Comparison of ENCODE assay signal across 7 mouse cellular contexts in genomic region chr17:23725999-23726757, GRCm38 (mm10). TPM values are rescaled to one million over a fixed set of nuclear protein-coding genes. Genes with fewer than 3 reads are reported as not detected.
DNase-seq lines count a peak whose midpoint lies in the region; ATAC-seq lines count a peak whose summit lies in the region.

Gene Pkmyt1, plus strand, starts transcription at chr17:23726336.

- H3K9me3 ChIP-seq in embryonic facial prominence, embryonic 11.5 days (replicated peaks; ENCODE audit: control insufficient read depth, low read length), result no peaks in the 10 kb centered on the region
- H3K9me3 ChIP-seq in limb, embryonic 11.5 days (ENCODE audit: control insufficient read depth, low read length), result no peaks in the 10 kb centered on the region
- no peaks in the 10 kb centered on the region for H3K9me3 ChIP-seq in midbrain, embryonic 14.5 days (ENCODE audit: control insufficient read depth, low read length)

- peak; percentile 89 for ATAC-seq in embryonic facial prominence, embryonic 11.5 days (replicated peaks; ENCODE audit: insufficient number of reproducible peaks, low FRiP score, low TSS enrichment, low read depth)
- ATAC-seq in limb, embryonic 11.5 days (ENCODE audit: insufficient number of reproducible peaks, low FRiP score, low TSS enrichment, low read depth), result peak; percentile 91
- peak; percentile 92 for ATAC-seq in midbrain, embryonic 14.5 days (ENCODE audit: low FRiP score, low TSS enrichment)

- WGBS in embryonic facial prominence, embryonic 11.5 days, result 2% methylated on average over 56 of the region's 73 CpGs
- whole genome bisulfite sequencing in limb, embryonic 11.5 days, result 3% methylated on average over 61 of the region's 73 CpGs
- under 1% methylated on average over 72 of the region's 73 CpGs for WGBS in midbrain, embryonic 14.5 days

- H3K27me3 ChIP-seq in embryonic facial prominence, embryonic 11.5 days (ENCODE audit: control insufficient read depth, insufficient read depth, low read length), result no peaks in the 10 kb centered on the region
- no peaks in the 10 kb centered on the region for H3K27me3 ChIP-seq in limb, embryonic 11.5 days (ENCODE audit: control insufficient read depth, insufficient read depth, low read length)
- H3K27me3 ChIP-seq in midbrain, embryonic 14.5 days (ENCODE audit: control insufficient read depth, insufficient read depth, low read length), result no peaks in the 10 kb centered on the region

- H3K9ac ChIP-seq in embryonic facial prominence, embryonic 11.5 days (replicated peaks; ENCODE audit: low read length), result peak within 1 kb of the TSS; percentile 79
- peak within 1 kb of the TSS; percentile 76 for H3K9ac ChIP-seq in limb, embryonic 11.5 days (ENCODE audit: low read length)
- H3K9ac ChIP-seq in midbrain, embryonic 14.5 days (replicated peaks; ENCODE audit: low read length), result peak within 1 kb of the TSS; percentile 63

- H3K4me3 ChIP-seq in embryonic facial prominence, embryonic 11.5 days (ENCODE audit: low read depth, low read length), result peak within 1 kb of the TSS; percentile 88
- peak within 1 kb of the TSS; percentile 87 for H3K4me3 ChIP-seq in limb, embryonic 11.5 days (ENCODE audit: low read depth, low read length)
- H3K4me3 ChIP-seq in midbrain, embryonic 14.5 days (replicated peaks; ENCODE audit: low read depth, low read length), result peak within 1 kb of the TSS; percentile 78

- H3K4me1 ChIP-seq in embryonic facial prominence, embryonic 11.5 days (ENCODE audit: control insufficient read depth, insufficient read depth, low read length), result no peaks in the 10 kb centered on the region
- peaks cover 4% of the 10 kb centered on the region for H3K4me1 ChIP-seq in limb, embryonic 11.5 days (ENCODE audit: control insufficient read depth, insufficient read depth, low read length)
- H3K4me1 ChIP-seq in midbrain, embryonic 14.5 days (ENCODE audit: control insufficient read depth, insufficient read depth, low read length), result peaks cover 9% of the 10 kb centered on the region; the same call in 1 of the 2 replicates

- peak within 1 kb of the TSS; percentile 83 for H3K4me2 ChIP-seq in embryonic facial prominence, embryonic 11.5 days (ENCODE audit: low read depth, low read length)
- H3K4me2 ChIP-seq in limb, embryonic 11.5 days (ENCODE audit: low read depth, severe bottlenecking), result peak within 1 kb of the TSS; percentile 69
- peak within 1 kb of the TSS; percentile 91 for H3K4me2 ChIP-seq in midbrain, embryonic 14.5 days (ENCODE audit: low read length)

- peak; percentile 98 for DNase-seq in adrenal gland, postnatal 14 days
- DNase-seq in embryonic facial prominence, embryonic 11.5 days (ENCODE audit: low spot score), result peak; percentile 98
- peak; percentile 100 for DNase-seq in heart, adult 11 months
- peak; percentile 97 for DNase-seq in kidney, adult 18-20 months
- DNase-seq in limb, embryonic 11.5 days (ENCODE audit: low spot score), result peak; percentile 96
- DNase-seq in midbrain, embryonic 14.5 days, result peak; percentile 98
- DNase-seq in spleen, adult 18-20 months, result peak; percentile 90 to 96

- peak within 1 kb of the TSS; percentile 70 for H3K27ac ChIP-seq in embryonic facial prominence, embryonic 11.5 days (replicated peaks; ENCODE audit: low read depth, low read length)
- peak within 1 kb of the TSS; percentile 61; the same call in 1 of the 2 replicates for H3K27ac ChIP-seq in limb, embryonic 11.5 days (replicated peaks; ENCODE audit: low read depth, low read length)
- H3K27ac ChIP-seq in midbrain, embryonic 14.5 days (replicated peaks; ENCODE audit: low read depth, low read length), result peak within 1 kb of the TSS; percentile 55

- H3K36me3 ChIP-seq in embryonic facial prominence, embryonic 11.5 days (replicated peaks; ENCODE audit: control insufficient read depth, insufficient read depth, low read depth, low read length), result no peaks in the 10 kb centered on the region
- no peaks in the 10 kb centered on the region for H3K36me3 ChIP-seq in limb, embryonic 11.5 days (ENCODE audit: control insufficient read depth, insufficient read depth, low read length)
- no peaks in the 10 kb centered on the region for H3K36me3 ChIP-seq in midbrain, embryonic 14.5 days (ENCODE audit: control insufficient read depth, insufficient read depth, low read length)

RNA-seq across cellular contexts. Expression of gene Pkmyt1, which starts in this region (rescaled TPM):
- 9.7 and 11.3 TPM in 2 replicates for total RNA-seq in adrenal gland, postnatal 14 days (2021)
- 29.5 and 37.3 TPM in 2 replicates for polyA plus RNA-seq in embryonic facial prominence, embryonic 11.5 days (2014; fragmentation: Nextera tagmentation; extraction: Ambion mirVana)
- polyA plus RNA-seq in limb, embryonic 11.5 days (2014; fragmentation: Nextera tagmentation; extraction: Ambion mirVana), result 47.8 and 51.6 TPM in 2 replicates
- 16.2 and 18.2 TPM in 2 replicates for polyA plus RNA-seq in midbrain, embryonic 14.5 days (2014; fragmentation: Nextera tagmentation; extraction: Ambion mirVana)

Comparison
In these comparisons a context has a peak if more than half of its experiments do, and no peak if none do; other contexts are left out.
1. Peak in every context shown above with its lines: DNase-seq, ATAC-seq, H3K4me3 ChIP-seq and H3K27ac ChIP-seq.